Mouse (Mus musculus): ENCODE measurements around the gene Zfpm1. TPM values are rescaled to one million over a fixed set of nuclear protein-coding genes. Genes with fewer than 3 reads are reported as not detected.
A peak's percentile ranks its signal among the peaks of the same experiment; 100 is the strongest.

The Zfpm1 gene
- polyA plus RNA-seq, 2 experiments, result 2.1 to 10.4 TPM

GRCm38 (mm10) chr8:122329553-122330239 lies 47.8 kb downstream of the Zfpm1 start:
- H3K9me3 ChIP-seq (ENCODE audit: control insufficient read depth, low read length), result no peaks in the 10 kb centered on the region
- H3K9ac ChIP-seq (ENCODE audit: low read depth, low read length, severe bottlenecking), result no peak overlapping the region
- no peak overlapping the region for H3K4me3 ChIP-seq (replicated peaks; ENCODE audit: low read length)
- ATAC-seq (ENCODE audit: low FRiP score, low read depth), result no peak
- H3K27ac ChIP-seq (replicated peaks; ENCODE audit: low read depth, low read length), result no peak overlapping the region
- DNase-seq (ENCODE audit: low spot score), result no peak
- H3K36me3 ChIP-seq (ENCODE audit: control insufficient read depth, insufficient read depth, low read length), result 0 out of 2 replicates have a peak, but pooled peaks cover 3% of the 10 kb centered on the region
- no peak for TF ChIP-seq POLR2A (IDR thresholded peaks at IDR 0.05; ENCODE audit: borderline replicate concordance, extremely low read depth, insufficient read depth, insufficient read length)
- H3K4me1 ChIP-seq (ENCODE audit: control insufficient read depth, insufficient read depth, low read length), result no peaks in the 10 kb centered on the region
- peaks cover 5% of the 10 kb centered on the region; the same call in 1 of the 2 replicates for H3K27me3 ChIP-seq (ENCODE audit: control insufficient read depth, insufficient read depth, low read length)
- no peak overlapping the region for H3K4me2 ChIP-seq (replicated peaks; ENCODE audit: low read depth, low read length, severe bottlenecking)
- WGBS, result 82% methylated on average over 22 of the region's 22 CpGs

GRCm38 (mm10) chr8:122330446-122331133 lies 48.6 kb downstream of the Zfpm1 start:
- 76% methylated on average over 12 of the region's 12 CpGs for WGBS
- DNase-seq (ENCODE audit: low spot score) (no peak), ATAC-seq (ENCODE audit: low FRiP score, low read depth) (no peak)
- Histone ChIP-seq H3K36me3 (ENCODE audit: control insufficient read depth, insufficient read depth, low read length) (0 out of 2 replicates have a peak, but pooled peaks cover 3% of the 10 kb centered on the region), H3K4me1 (ENCODE audit: control insufficient read depth, insufficient read depth, low read length) (peaks cover 1% of the 10 kb centered on the region; the same call in 1 of the 2 replicates), H3K9ac (ENCODE audit: low read depth, low read length, severe bottlenecking) (no peak overlapping the region), H3K4me3 (replicated peaks; ENCODE audit: low read length) (no peak overlapping the region), H3K4me2 (replicated peaks; ENCODE audit: low read depth, low read length, severe bottlenecking) (no peak overlapping the region), H3K27ac (replicated peaks; ENCODE audit: low read depth, low read length) (no peak overlapping the region), H3K9me3 (ENCODE audit: control insufficient read depth, low read length) (no peaks in the 10 kb centered on the region), H3K27me3 (ENCODE audit: control insufficient read depth, insufficient read depth, low read length) (peaks cover 14% of the 10 kb centered on the region)
- no peak for TF ChIP-seq POLR2A (IDR thresholded peaks at IDR 0.05; ENCODE audit: borderline replicate concordance, extremely low read depth, insufficient read depth, insufficient read length)

- H3K36me3 ChIP-seq (ENCODE audit: control insufficient read depth, insufficient read depth, low read length), result 0 out of 2 replicates have a peak, but pooled peaks cover 3% of the 10 kb centered on the region
- no peak for TF ChIP-seq POLR2A (IDR thresholded peaks at IDR 0.05; ENCODE audit: borderline replicate concordance, extremely low read depth, insufficient read depth, insufficient read length)
- H3K27ac ChIP-seq (replicated peaks; ENCODE audit: low read depth, low read length), result no peak overlapping the region
- WGBS, result 49% methylated on average over 3 of the region's 3 CpGs
- DNase-seq (ENCODE audit: low spot score), result no peak
- H3K4me1 ChIP-seq (ENCODE audit: control insufficient read depth, insufficient read depth, low read length), result peaks cover 5% of the 10 kb centered on the region; the same call in 1 of the 2 replicates
- H3K4me3 ChIP-seq (replicated peaks; ENCODE audit: low read length), result no peak overlapping the region
- H3K27me3 ChIP-seq (ENCODE audit: control insufficient read depth, insufficient read depth, low read length), result peaks cover 20% of the 10 kb centered on the region
- no peak for ATAC-seq (ENCODE audit: low FRiP score, low read depth)
- H3K9ac ChIP-seq (ENCODE audit: low read depth, low read length, severe bottlenecking), result no peak overlapping the region
- no peak overlapping the region for H3K4me2 ChIP-seq (replicated peaks; ENCODE audit: low read depth, low read length, severe bottlenecking)
- no peaks in the 10 kb centered on the region for H3K9me3 ChIP-seq (ENCODE audit: control insufficient read depth, low read length)
Measured at GRCm38 (mm10) chr8:122331134-122331523, 49.2 kb downstream of the Zfpm1 start.

- 70% methylated on average over 6 of the region's 6 CpGs for WGBS
- no peak for TF ChIP-seq POLR2A (IDR thresholded peaks at IDR 0.05; ENCODE audit: borderline replicate concordance, extremely low read depth, insufficient read depth, insufficient read length)
- no peak overlapping the region for H3K9ac ChIP-seq (ENCODE audit: low read depth, low read length, severe bottlenecking)
- peaks cover 10% of the 10 kb centered on the region; the same call in 1 of the 2 replicates for H3K4me1 ChIP-seq (ENCODE audit: control insufficient read depth, insufficient read depth, low read length)
- peaks cover 38% of the 10 kb centered on the region for H3K27me3 ChIP-seq (ENCODE audit: control insufficient read depth, insufficient read depth, low read length)
- no peaks in the 10 kb centered on the region for H3K9me3 ChIP-seq (ENCODE audit: control insufficient read depth, low read length)
- ATAC-seq (ENCODE audit: low FRiP score, low read depth) (peak; percentile 43; the same call in 1 of the 2 replicates), DNase-seq (ENCODE audit: low spot score) (peak; percentile 73)
- no peak overlapping the region for H3K4me3 ChIP-seq (replicated peaks; ENCODE audit: low read length)
- H3K36me3 ChIP-seq (ENCODE audit: control insufficient read depth, insufficient read depth, low read length), result 0 out of 2 replicates have a peak, but pooled peaks cover 3% of the 10 kb centered on the region
- H3K4me2 ChIP-seq (replicated peaks; ENCODE audit: low read depth, low read length, severe bottlenecking), result no peak overlapping the region
- no peak overlapping the region for H3K27ac ChIP-seq (replicated peaks; ENCODE audit: low read depth, low read length)
Measured at GRCm38 (mm10) chr8:122332753-122333506, 51.0 kb downstream of the Zfpm1 start.

- DNase-seq (ENCODE audit: low spot score), result no peak
- 85% methylated on average over 7 of the region's 7 CpGs for WGBS
Measured at GRCm38 (mm10) chr8:122333531-122333930, 51.6 kb downstream of the Zfpm1 start.

More at GRCm38 (mm10) chr8:122333531-122333930, 51.6 kb downstream of the Zfpm1 start:
- Histone ChIP-seq H3K4me3 (replicated peaks; ENCODE audit: low read length) (no peak overlapping the region), H3K9ac (ENCODE audit: low read depth, low read length, severe bottlenecking) (no peak overlapping the region), H3K4me2 (replicated peaks; ENCODE audit: low read depth, low read length, severe bottlenecking) (no peak overlapping the region), H3K27me3 (ENCODE audit: control insufficient read depth, insufficient read depth, low read length) (peaks cover 43% of the 10 kb centered on the region), H3K27ac (replicated peaks; ENCODE audit: low read depth, low read length) (no peak overlapping the region), H3K9me3 (ENCODE audit: control insufficient read depth, low read length) (no peaks in the 10 kb centered on the region), H3K36me3 (ENCODE audit: control insufficient read depth, insufficient read depth, low read length) (0 out of 2 replicates have a peak, but pooled peaks cover 3% of the 10 kb centered on the region), H3K4me1 (ENCODE audit: control insufficient read depth, insufficient read depth, low read length) (peaks cover 10% of the 10 kb centered on the region; the same call in 1 of the 2 replicates)
- no peak for ATAC-seq (ENCODE audit: low FRiP score, low read depth)
- no peak for TF ChIP-seq POLR2A (IDR thresholded peaks at IDR 0.05; ENCODE audit: borderline replicate concordance, extremely low read depth, insufficient read depth, insufficient read length)

Measured in limb, embryonic 14.5 days (tissue).